9 mouse cellular contexts compared by ENCODE assay signal in genomic region chr3:94366761-94367160, GRCm38 (mm10). TPM values are rescaled to one million over a fixed set of nuclear protein-coding genes. Genes with fewer than 3 reads are reported as not detected.
DNase-seq lines count a peak whose midpoint lies in the region; ATAC-seq lines count a peak whose summit lies in the region.
"Had no signal": no experiment of that assay in that cellular context is flagged by ENCODE, and none has a peak within 500 bp of the region (broad histone marks: within the 10 kb centered on the region; RNA-seq: fewer than 3 reads in every experiment).

No protein-coding gene starts in this region.

- no peak overlapping the region for H3K9ac ChIP-seq in liver, embryonic 13.5 days
- no peak overlapping the region for H3K9ac ChIP-seq in neural tube, embryonic 14.5 days (replicated peaks; ENCODE audit: low read depth, low read length)

- DNase-seq in B cell, adult 2 months, result peak; percentile 76 to 78
- DNase-seq in adrenal gland, adult 18-20 months (ENCODE audit: low spot score in 2 of 2), result peak; percentile 72 to 77
- DNase-seq in embryo, embryonic 10.5 days (ENCODE audit: low spot score), result peak; percentile 92
- peak; percentile 59 to 63 for DNase-seq in gastrocnemius, postnatal 36 days
- peak; percentile 81 for DNase-seq in kidney, postnatal 10 days
- peak; percentile 45 for DNase-seq in liver, embryonic 13.5 days
- DNase-seq in testis, postnatal 10 days (ENCODE audit: low spot score), result peak; percentile 78

- no peaks in the 10 kb centered on the region for H3K36me3 ChIP-seq in liver, embryonic 13.5 days
- H3K36me3 ChIP-seq in neural tube, embryonic 14.5 days (ENCODE audit: control insufficient read depth, insufficient read depth, low read length), result no peaks in the 10 kb centered on the region

- peaks cover 48% of the 10 kb centered on the region for H3K27me3 ChIP-seq in liver, embryonic 13.5 days
- H3K27me3 ChIP-seq in neural tube, embryonic 14.5 days (ENCODE audit: control insufficient read depth, insufficient read depth, low read length), result no peaks in the 10 kb centered on the region

- H3K4me2 ChIP-seq in liver, embryonic 13.5 days, result no peak overlapping the region
- H3K4me2 ChIP-seq in neural tube, embryonic 14.5 days (ENCODE audit: low read depth, low read length), result no peak overlapping the region

- no peaks in the 10 kb centered on the region for H3K9me3 ChIP-seq in liver, embryonic 13.5 days (replicated peaks)
- no peaks in the 10 kb centered on the region for H3K9me3 ChIP-seq in neural tube, embryonic 14.5 days (ENCODE audit: control insufficient read depth, low read length)

- WGBS in liver, embryonic 13.5 days (ENCODE audit: insufficient replicate concordance), result 18% methylated on average over 3 of the region's 3 CpGs
- 24% methylated on average over 3 of the region's 3 CpGs for WGBS in neural tube, embryonic 14.5 days

- no peak overlapping the region for H3K27ac ChIP-seq in liver, embryonic 13.5 days
- H3K27ac ChIP-seq in neural tube, embryonic 14.5 days (ENCODE audit: low read depth, low read length), result no peak overlapping the region

- intact Hi-C loops in gastrocnemius, postnatal 36 days (cut with DNase I), result loop anchor here (5.0 kb wide), 3 partner anchors 91 to 236 kb away; no protein-coding TSS in a partner anchor

- H3K4me3 ChIP-seq in liver, embryonic 13.5 days (replicated peaks), result no peak overlapping the region
- H3K4me3 ChIP-seq in neural tube, embryonic 14.5 days (ENCODE audit: low read depth, low read length), result no peak overlapping the region
- H3K4me3 ChIP-seq: erythroblast, embryonic 14.5 days had no signal

- ATAC-seq in liver, embryonic 13.5 days (ENCODE audit: low read depth), result no peak
- peak; percentile 49 for ATAC-seq in neural tube, embryonic 14.5 days (ENCODE audit: low read depth)

- H3K4me1 ChIP-seq in liver, embryonic 13.5 days (replicated peaks), result peaks cover 4% of the 10 kb centered on the region; the same call in 1 of the 2 replicates
- H3K4me1 ChIP-seq in neural tube, embryonic 14.5 days (ENCODE audit: control insufficient read depth, insufficient read depth, low read length), result no peaks in the 10 kb centered on the region

RNA-seq across cellular contexts. Expression of gene C2cd4d, which starts 4.5 kb away (rescaled TPM):
- under 1 TPM; 0.38 to 0.40 TPM for total RNA-seq in adrenal gland, adult 18-20 months (2021)
- total RNA-seq in gastrocnemius, postnatal 36 days (2021), result under 1 TPM in 1 of 2 experiments, not detected in 1; 0.39 TPM
- 0.22 TPM in 1 of 2 replicates, not detected in the other for polyA plus RNA-seq in liver, embryonic 13.5 days (2015; fragmentation: Nextera tagmentation; extraction: Ambion mirVana)
- 3.9 and 4.3 TPM in 2 replicates for polyA plus RNA-seq in neural tube, embryonic 14.5 days (2014; fragmentation: Nextera tagmentation; extraction: Ambion mirVana)
- polyA plus RNA-seq: erythroblast, embryonic 14.5 days had no signal

RNA-seq across cellular contexts. Expression of gene Rorc, which starts 5.8 kb away (rescaled TPM):
- 10 to 100 TPM; 20.3 to 27.7 TPM for total RNA-seq in adrenal gland, adult 18-20 months (2021)
- total RNA-seq in gastrocnemius, postnatal 36 days (2021), result 10 to 100 TPM; 45.6 to 68.8 TPM
- polyA plus RNA-seq in liver, embryonic 13.5 days (2015; fragmentation: Nextera tagmentation; extraction: Ambion mirVana), result 0.58 and 0.65 TPM in 2 replicates
- polyA plus RNA-seq in neural tube, embryonic 14.5 days (2014; fragmentation: Nextera tagmentation; extraction: Ambion mirVana), result 0.24 and 0.49 TPM in 2 replicates
- polyA plus RNA-seq: erythroblast, embryonic 14.5 days had no signal

RNA-seq across cellular contexts. Expression of gene Them5, which starts 24.9 kb away (rescaled TPM):
- not detected for total RNA-seq in adrenal gland, adult 18-20 months (2021)
- not detected for total RNA-seq in gastrocnemius, postnatal 36 days (2021)
- not detected in 2 replicates for polyA plus RNA-seq in liver, embryonic 13.5 days (2015; fragmentation: Nextera tagmentation; extraction: Ambion mirVana)
- polyA plus RNA-seq in neural tube, embryonic 14.5 days (2014; fragmentation: Nextera tagmentation; extraction: Ambion mirVana), result 0.22 TPM in 1 of 2 replicates, not detected in the other
- polyA plus RNA-seq: erythroblast, embryonic 14.5 days had no signal

RNA-seq across cellular contexts. Expression of gene Lingo4, which starts 31.6 kb away (rescaled TPM):
- total RNA-seq in adrenal gland, adult 18-20 months (2021), result under 1 TPM; 0.56 to 0.70 TPM
- total RNA-seq in gastrocnemius, postnatal 36 days (2021), result under 1 TPM; 0.15 to 0.26 TPM
- 0.03 and 0.06 TPM in 2 replicates for polyA plus RNA-seq in liver, embryonic 13.5 days (2015; fragmentation: Nextera tagmentation; extraction: Ambion mirVana)
- polyA plus RNA-seq in neural tube, embryonic 14.5 days (2014; fragmentation: Nextera tagmentation; extraction: Ambion mirVana), result 1.3 and 1.4 TPM in 2 replicates
- polyA plus RNA-seq: erythroblast, embryonic 14.5 days had no signal

RNA-seq across cellular contexts. Expression of gene Tdrkh, which starts 46.3 kb away (rescaled TPM):
- 10 to 100 TPM in 1 of 2 experiments, 1 to 10 TPM in 1; 8.5 to 14.3 TPM for total RNA-seq in adrenal gland, adult 18-20 months (2021)
- total RNA-seq in gastrocnemius, postnatal 36 days (2021), result 1 to 10 TPM; 1.3 to 1.9 TPM
- polyA plus RNA-seq in liver, embryonic 13.5 days (2015; fragmentation: Nextera tagmentation; extraction: Ambion mirVana), result 9.5 and 13.9 TPM in 2 replicates
- polyA plus RNA-seq in neural tube, embryonic 14.5 days (2014; fragmentation: Nextera tagmentation; extraction: Ambion mirVana), result 51.5 and 52.5 TPM in 2 replicates
